Mouse (Mus musculus): ENCODE data around the gene Zfp280d. TPM values are rescaled to one million over a fixed set of nuclear protein-coding genes. Genes with fewer than 3 reads are reported as not detected.

Zfp280d gene
- total RNA-seq (2021) = 30.0 and 38.0 TPM in 2 replicates
- long read RNA-seq, experiment 1, full-length matches to known transcripts = 2 of 4 reads
- long read RNA-seq, experiment 1, partial matches to known transcripts = 0 of 4 reads
- long read RNA-seq, experiment 1, other reads (novel, unspliced or antisense) = 2 of 4 reads
- long read RNA-seq, experiment 2, partial matches to known transcripts = 3 of 4 reads
- long read RNA-seq, experiment 2, other reads (novel, unspliced or antisense) = 1 of 4 reads

DNA sequence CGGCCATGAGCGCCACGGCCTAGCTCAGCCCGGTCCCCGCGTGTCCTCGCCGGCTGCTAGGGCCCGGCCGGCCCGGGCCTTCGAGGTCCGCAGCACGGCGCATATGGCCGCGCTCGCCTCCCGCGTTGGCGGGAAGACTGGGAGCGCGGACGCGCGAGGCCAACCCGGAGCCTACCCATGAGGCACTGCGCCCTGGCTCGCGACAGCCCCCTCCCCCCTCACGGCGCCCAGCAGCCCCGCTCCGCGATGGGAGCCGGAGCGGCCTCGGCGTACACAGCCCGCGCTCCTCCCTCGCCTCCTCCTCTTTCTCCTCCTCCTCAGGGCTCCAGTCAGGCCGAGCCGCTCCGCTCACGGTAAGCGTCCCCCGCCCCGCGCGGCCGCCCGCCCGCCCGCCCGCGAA lies at the start of gene Zfp280d:
TSS of gene Zfp280d (plus strand) at position 184 of the 400 bp plus-strand sequence.
- peak; percentile 95 for DNase-seq

DNA sequence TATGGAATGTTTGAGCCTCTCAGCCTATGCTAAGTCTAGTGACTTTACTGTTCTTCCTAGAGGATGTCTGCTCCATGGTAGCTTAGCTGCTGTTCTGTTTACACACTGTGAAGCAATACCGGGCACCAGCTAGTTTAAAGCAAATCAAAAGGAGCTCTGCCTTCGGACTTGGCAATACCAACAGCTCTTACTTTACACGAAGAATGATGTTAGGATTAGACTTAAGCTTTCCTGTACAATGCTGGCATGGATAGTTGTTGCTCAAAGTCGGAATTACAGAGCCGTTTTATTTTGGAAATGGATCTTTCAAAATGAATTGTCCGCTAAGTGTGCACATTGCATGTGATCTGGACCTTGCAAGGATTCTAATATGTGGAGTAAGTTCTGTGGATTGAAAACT lies 48.1 kb upstream of the Zfp280d start:
- DNase-seq = no peak

- DNase-seq = no peak
Observed at GRCm38 (mm10) chr9:72252656-72253055, 22.0 kb upstream of the Zfp280d start.

- DNase-seq = no peak
Observed at GRCm38 (mm10) chr9:72255227-72255626, 19.4 kb upstream of the Zfp280d start.

DNA sequence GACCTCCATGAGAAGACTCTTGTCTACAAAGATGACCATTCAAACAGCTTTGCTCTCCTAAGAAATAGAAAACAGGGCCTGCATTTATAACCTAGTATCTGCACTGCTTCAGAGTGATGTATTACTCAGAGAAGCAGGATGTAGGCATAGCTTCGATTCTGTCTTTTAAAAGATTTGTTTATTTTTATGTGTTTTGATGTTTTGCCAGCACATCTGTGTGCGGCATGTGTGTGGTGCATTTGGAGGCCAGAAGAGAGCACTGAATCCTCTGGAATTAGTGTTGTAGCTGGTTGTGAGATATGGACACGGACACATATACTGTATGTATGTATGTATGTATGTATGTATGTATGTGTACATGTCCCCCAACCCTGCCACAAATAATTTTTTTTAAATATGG lies 18.0 kb upstream of the Zfp280d start:
- DNase-seq = no peak

- peak; percentile 36 for DNase-seq
Observed at GRCm38 (mm10) chr9:72260337-72260736, 14.3 kb upstream of the Zfp280d start.

- DNase-seq = no peak
Observed at GRCm38 (mm10) chr9:72264859-72265258, 9.8 kb upstream of the Zfp280d start.

DNA sequence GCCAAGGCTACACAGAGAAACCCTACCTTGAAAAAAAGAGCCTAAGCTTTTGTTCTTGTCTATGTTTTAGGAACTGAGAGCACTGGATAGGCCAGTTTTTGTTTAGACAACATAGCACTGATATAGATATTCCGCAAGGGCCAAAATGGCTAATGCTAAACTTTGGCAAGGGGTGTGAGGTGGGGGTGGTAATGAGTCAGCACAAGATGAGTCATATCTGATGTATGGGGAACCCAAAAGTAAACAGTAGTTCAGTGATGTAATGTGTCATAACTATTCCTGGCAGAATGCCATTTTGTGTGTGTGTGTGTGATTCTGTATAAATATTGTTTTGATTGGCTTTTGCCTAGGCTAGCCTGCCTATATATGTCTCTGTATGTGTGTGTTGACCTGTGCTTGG lies 4.5 kb upstream of the Zfp280d start:
- DNase-seq = no peak

GRCm38 (mm10) chr9:72273646-72274410 lies 832 bp upstream of the Zfp280d start:
- DNase-seq = no peak

GRCm38 (mm10) chr9:72275101-72275978 lies 680 bp downstream of the Zfp280d start:
- peak; percentile 63 for DNase-seq

GRCm38 (mm10) chr9:72275979-72276500 lies 1.4 kb downstream of the Zfp280d start:
- peak; percentile 29 for DNase-seq

GRCm38 (mm10) chr9:72276941-72277340 lies 2.3 kb downstream of the Zfp280d start:
- DNase-seq = no peak

DNA sequence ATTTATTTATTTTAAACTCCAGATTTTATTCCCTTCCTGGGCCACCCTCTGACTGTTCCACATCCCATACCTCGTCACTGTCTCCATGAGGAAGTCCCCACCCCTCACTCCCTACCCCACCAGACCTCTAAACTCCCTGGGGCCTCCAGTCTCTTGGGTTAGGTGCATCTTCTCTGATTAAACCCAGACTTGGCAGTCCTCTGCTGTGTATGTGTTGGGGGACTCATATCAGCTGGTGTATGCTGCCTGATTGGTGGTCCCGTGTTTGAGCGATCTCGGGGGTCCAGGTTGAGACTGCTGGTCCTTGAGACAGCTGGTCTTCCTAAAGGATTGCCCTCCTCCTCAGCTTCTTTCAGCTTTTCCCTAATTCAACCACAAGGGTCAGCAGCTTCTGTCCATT lies 5.3 kb downstream of the Zfp280d start:
- no peak for DNase-seq

DNA sequence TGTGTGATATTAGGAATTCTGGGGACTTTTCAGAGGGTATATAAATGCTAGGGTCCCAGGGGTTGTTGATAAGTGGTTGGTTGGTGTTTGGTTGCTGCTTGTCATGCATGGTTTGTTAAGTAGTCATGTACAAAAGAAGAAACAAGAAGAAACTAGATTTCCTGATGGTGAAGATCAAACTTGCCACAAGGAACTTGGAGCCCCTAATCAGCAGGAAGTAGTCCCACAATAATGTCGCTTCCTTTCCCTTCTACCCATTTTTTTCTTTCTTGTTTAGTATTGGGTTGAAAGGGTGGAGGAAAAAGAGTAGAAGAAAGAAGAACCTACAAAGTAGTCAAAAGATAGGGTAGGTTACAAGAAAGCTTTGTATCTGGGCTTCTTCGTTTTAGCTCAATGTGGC lies 13.0 kb downstream of the Zfp280d start:
- DNase-seq = no peak

GRCm38 (mm10) chr9:72288210-72288609 lies 13.6 kb downstream of the Zfp280d start:
- DNase-seq = no peak

DNA sequence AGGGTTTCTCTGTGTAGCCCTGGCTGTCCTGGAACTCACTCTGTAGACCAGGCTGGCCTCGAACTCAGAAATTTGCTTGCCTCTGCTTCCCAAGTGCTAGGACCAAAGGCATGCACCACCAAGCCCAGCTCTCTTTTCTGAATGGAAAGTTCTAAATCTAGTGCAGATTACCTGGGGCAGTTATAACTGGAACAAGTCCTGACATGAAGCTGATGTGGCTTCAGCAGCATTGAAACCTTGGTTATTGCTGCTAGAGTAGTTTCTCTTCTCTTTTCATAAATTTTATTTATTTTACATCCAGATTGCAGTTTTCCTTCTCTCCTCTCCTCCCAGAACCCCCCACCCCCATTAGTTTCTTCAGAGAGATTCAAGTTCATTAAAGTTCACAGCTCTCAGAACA lies 14.4 kb downstream of the Zfp280d start:
- DNase-seq = no peak

GRCm38 (mm10) chr9:72294076-72294475 lies 19.4 kb downstream of the Zfp280d start:
- DNase-seq = no peak

- no peak for DNase-seq
Observed at GRCm38 (mm10) chr9:72309765-72310164, 35.1 kb downstream of the Zfp280d start.

DNA sequence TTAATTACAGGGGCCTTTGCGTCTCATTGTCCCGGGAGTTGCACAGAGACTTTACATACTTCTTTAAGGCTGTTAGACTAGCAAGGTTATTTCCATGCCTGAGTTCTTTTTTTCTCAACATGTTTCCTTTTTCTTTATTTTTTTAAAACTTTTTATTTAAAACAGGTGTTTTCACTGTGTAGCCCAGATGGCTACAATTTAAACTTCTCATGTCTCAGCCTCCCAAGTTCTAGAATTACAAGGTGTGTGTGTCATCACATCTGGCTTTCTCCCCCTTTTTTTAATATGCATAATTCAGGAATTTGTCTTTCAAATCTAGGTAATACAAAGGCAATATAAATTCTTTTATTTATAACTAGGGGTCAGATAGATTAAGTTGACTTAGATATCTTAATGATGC lies 58.6 kb downstream of the Zfp280d start:
- DNase-seq = no peak

DNA sequence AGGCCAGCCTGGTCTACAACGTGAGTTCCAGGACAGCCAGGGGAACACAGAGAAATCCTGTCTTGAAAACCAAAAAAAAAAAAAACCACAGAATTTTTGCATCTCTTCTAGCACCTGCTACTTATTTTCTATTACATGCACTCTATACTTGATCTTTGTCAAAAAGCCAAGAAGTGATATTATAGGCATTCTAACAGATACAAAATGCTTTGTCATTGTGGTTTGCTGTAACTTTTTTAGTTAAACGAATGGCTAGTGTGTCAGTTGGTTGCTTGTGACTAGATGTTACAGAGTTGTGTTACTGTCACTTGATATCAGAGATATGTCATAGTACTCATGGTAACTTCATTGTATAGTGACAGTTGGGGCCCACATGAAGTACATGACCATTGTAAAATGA lies 61.4 kb downstream of the Zfp280d start:
- no peak for DNase-seq

- DNase-seq = no peak
Observed at GRCm38 (mm10) chr9:72339119-72339518, 64.5 kb downstream of the Zfp280d start.

DNA sequence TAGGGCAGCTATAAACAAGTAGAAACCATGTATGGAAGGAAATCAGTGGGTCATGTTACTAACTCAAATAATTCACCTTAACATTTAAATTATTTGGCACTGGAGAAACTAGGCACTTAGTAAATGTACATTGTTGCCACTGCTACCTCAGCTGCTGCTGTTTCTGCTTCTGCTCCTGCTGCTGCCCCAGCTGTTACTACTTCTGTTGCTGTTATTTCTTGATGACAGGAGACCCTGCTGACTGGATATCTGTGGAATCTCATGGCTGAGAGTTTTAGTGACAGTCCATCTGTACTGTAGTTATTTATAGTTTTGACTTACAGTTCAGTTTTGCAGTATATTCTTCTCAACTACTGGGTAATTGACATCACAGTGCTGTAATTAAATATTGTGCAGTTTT lies 69.2 kb downstream of the Zfp280d start:
- DNase-seq = no peak

DNA sequence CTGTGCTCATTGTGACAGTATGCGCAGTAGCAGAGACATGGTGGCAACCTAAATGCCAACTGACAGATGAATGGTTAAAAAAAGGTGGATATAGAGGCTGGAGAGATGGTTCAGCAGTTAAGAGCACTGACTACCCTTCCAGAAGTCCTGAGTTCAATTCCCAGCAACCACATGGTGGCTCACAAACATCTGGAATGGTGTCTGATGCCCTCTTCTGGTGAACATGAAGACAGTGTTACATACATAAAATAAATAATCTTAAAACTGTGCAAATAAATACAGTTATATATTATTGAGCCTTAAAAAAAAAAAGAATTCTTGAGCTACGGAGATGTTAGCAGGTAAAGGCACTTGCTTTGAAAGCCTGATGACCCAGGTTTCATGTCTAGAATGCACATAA lies 97.7 kb downstream of the Zfp280d start:
- no peak for DNase-seq

Data from adrenal gland, postnatal 14 days (tissue).